Mouse (Mus musculus): ENCODE results near the gene Rgs3.

Rgs3 gene

GRCm38 (mm10) chr4:62629905-62630304, 70.3 kb downstream of the Rgs3 start:
- DNase-seq = peak; percentile 96

GRCm38 (mm10) chr4:62633243-62633642, 73.6 kb downstream of the Rgs3 start:
- DNase-seq = no peak

- DNase-seq = peak; percentile 97
Measured at GRCm38 (mm10) chr4:62634054-62634591, 74.5 kb downstream of the Rgs3 start.

- DNase-seq = no peak
Measured at GRCm38 (mm10) chr4:62634840-62635239, 75.2 kb downstream of the Rgs3 start.

GRCm38 (mm10) chr4:62636047-62636446, 76.4 kb downstream of the Rgs3 start:
- no peak for DNase-seq

GRCm38 (mm10) chr4:62637856-62638604, 78.4 kb downstream of the Rgs3 start:
- DNase-seq = no peak

- no peak for DNase-seq
Measured at GRCm38 (mm10) chr4:62640496-62641229, 81.0 kb downstream of the Rgs3 start.

- peak; percentile 97 for DNase-seq
Measured at GRCm38 (mm10) chr4:62641230-62641589, 81.6 kb downstream of the Rgs3 start.

- DNase-seq = peak; percentile 95
Measured at GRCm38 (mm10) chr4:62641656-62642055, 82.0 kb downstream of the Rgs3 start.

GRCm38 (mm10) chr4:62643401-62643800, 83.8 kb downstream of the Rgs3 start:
- DNase-seq = peak; percentile 98

- peak; percentile 92 for DNase-seq
Measured at GRCm38 (mm10) chr4:62644031-62644793, 84.6 kb downstream of the Rgs3 start.

GRCm38 (mm10) chr4:62646556-62647248, 87.1 kb downstream of the Rgs3 start:
- DNase-seq = peak; percentile 95

- no peak for DNase-seq
Measured at GRCm38 (mm10) chr4:62648848-62649247, 89.2 kb downstream of the Rgs3 start.

GRCm38 (mm10) chr4:62649536-62650230, 90.0 kb downstream of the Rgs3 start:
- DNase-seq = no peak

- DNase-seq = peak; percentile 94
Measured at GRCm38 (mm10) chr4:62651179-62651760, 91.6 kb downstream of the Rgs3 start.

GRCm38 (mm10) chr4:62652215-62652614, 92.6 kb downstream of the Rgs3 start:
- no peak for DNase-seq

GRCm38 (mm10) chr4:62652921-62653757, 93.5 kb downstream of the Rgs3 start:
- no peak for DNase-seq

GRCm38 (mm10) chr4:62653922-62654661, 94.4 kb downstream of the Rgs3 start:
- DNase-seq = no peak

GRCm38 (mm10) chr4:62659264-62659663, 99.6 kb downstream of the Rgs3 start:
- DNase-seq = peak; percentile 95

Data from heart, adult 11 months (tissue).